Mouse (Mus musculus) kidney, postnatal 0 days (tissue): Measurements from ENCODE around the gene Smarca4. TPM values are rescaled to one million over a fixed set of nuclear protein-coding genes. Genes with fewer than 3 reads are reported as not detected.
"Not testable (repeated sequence)": the region's sequence is repeated elsewhere in the genome, so short reads cannot be mapped to it uniquely, and the experiment has no call there.

Experiments
- ATAC-seq: fragments of 200-750 bp; cut with Nextera tagmentation; replicated peaks from 2 replicates; pipeline ENCODE4 v1.8.0; 2017; ENCODE audit warnings: low read depth, moderate number of reproducible peaks, moderate TSS enrichment, moderate library complexity; ENCODE audit not compliant: low FRiP score
- DNase-seq: peaks from one replicate; pipeline ENCODE4 v3.0.0-alpha.2; 2016; ENCODE audit warnings: low spot score
- H3K27ac ChIP-seq: fragments of 300-500 bp; sonication (generic); 2 replicates; pipeline ENCODE4 v1.5.1; 2014; ENCODE audit warnings: mild to moderate bottlenecking
- H3K27me3 ChIP-seq: fragments of 300-500 bp; sonication (generic); 2 replicates; pipeline ENCODE4 v1.6.1; 2014; ENCODE audit warnings: low read length, mixed read lengths; ENCODE audit not compliant: insufficient read depth
- H3K36me3 ChIP-seq: fragments of 300-500 bp; sonication (generic); 2 replicates; pipeline ENCODE4 v1.6.1; 2014; ENCODE audit warnings: low read length, mixed read lengths; ENCODE audit not compliant: insufficient read depth
- H3K4me1 ChIP-seq: fragments of 300-500 bp; sonication (generic); replicated peaks from 2 replicates; pipeline ENCODE4 v1.6.1; 2014; ENCODE audit warnings: antibody characterized with exemption, low read length, mixed read lengths; ENCODE audit not compliant: insufficient read depth
- H3K4me2 ChIP-seq: fragments of 300-500 bp; sonication (generic); 2 replicates; pipeline ENCODE4 v1.6.1; 2014; ENCODE audit warnings: mild to moderate bottlenecking, low read length, moderate library complexity, mixed read lengths
- H3K4me3 ChIP-seq: fragments of 300-500 bp; sonication (generic); replicated peaks from 2 replicates; pipeline ENCODE4 v1.5.1; 2014; ENCODE audit warnings: low read depth, low read length
- H3K9ac ChIP-seq: fragments of 300-500 bp; sonication (generic); 2 replicates; pipeline ENCODE4 v1.6.1; 2014; ENCODE audit warnings: low read depth, low read length
- H3K9me3 ChIP-seq: fragments of 300-500 bp; sonication (generic); replicated peaks from 2 replicates; pipeline ENCODE4 v1.6.1; 2016; ENCODE audit warnings: low read length, inconsistent platforms, mixed read lengths
- CTCF ChIP-seq: IDR thresholded peaks from 2 replicates; pipeline ENCODE4 v1.5.1; 2016; ENCODE audit warnings: antibody characterized with exemption, low read depth, mild to moderate bottlenecking, moderate library complexity
- WGBS: fragments of 180-500 bp; shearing (Covaris S2); extraction: QIAGEN DNeasy Blood & Tissue Kit; methylation state at CpG from one replicate; pipeline ENCODE4 v1.1.7; 2014; 5-methylcytosine and 5-hydroxymethylcytosine counted together
- polyA plus RNA-seq: library from polyadenylated mRNA; unstranded; fragments of >200 nt; fragmentation: Nextera tagmentation; extraction: Ambion mirVana; gene quantifications from 2 replicates; pipeline ENCODE4 v1.2.1, GENCODE M21; 2015

Smarca4 gene
- polyA plus RNA-seq, 1 experiment from 2014 or later: 41.7 TPM

GRCm38 (mm10) chr9:21699280-21699679 lies 83.3 kb downstream of the Smarca4 start:
- not testable (repeated sequence) for H3K9me3 ChIP-seq, H3K4me2 ChIP-seq, H3K4me3 ChIP-seq, H3K4me1 ChIP-seq, ATAC-seq, H3K9ac ChIP-seq, H3K27me3 ChIP-seq, H3K27ac ChIP-seq
- peak; percentile 31 for DNase-seq
- H3K36me3 ChIP-seq: peaks cover 57% of the 10 kb centered on the region
- 91% methylated on average over 6 of the region's 6 CpGs for WGBS
- TF ChIP-seq CTCF: peak; percentile 45

GRCm38 (mm10) chr9:21701091-21701490 lies 85.1 kb downstream of the Smarca4 start:
- no peaks in the 10 kb centered on the region for H3K9me3 ChIP-seq
- no peak overlapping the region for H3K27ac ChIP-seq
- no peak overlapping the region for H3K9ac ChIP-seq
- peaks cover 64% of the 10 kb centered on the region for H3K36me3 ChIP-seq
- TF ChIP-seq CTCF: no peak
- ATAC-seq (no peak), DNase-seq (no peak)
- 94% methylated on average over 14 of the region's 14 CpGs for WGBS
- H3K27me3 ChIP-seq: no peaks in the 10 kb centered on the region
- no peak overlapping the region for H3K4me2 ChIP-seq
- no peak overlapping the region for H3K4me3 ChIP-seq
- H3K4me1 ChIP-seq: no peaks in the 10 kb centered on the region

- Histone ChIP-seq H3K27me3 (no peaks in the 10 kb centered on the region), H3K9me3 (no peaks in the 10 kb centered on the region), H3K36me3 (peaks cover 58% of the 10 kb centered on the region), H3K27ac (no peak overlapping the region), H3K4me1 (no peaks in the 10 kb centered on the region), H3K4me3 (no peak overlapping the region), H3K4me2 (no peak overlapping the region), H3K9ac (no peak overlapping the region)
- ATAC-seq (no peak), DNase-seq (no peak)
- no peak for TF ChIP-seq CTCF
- WGBS: 93% methylated on average over 7 of the region's 7 CpGs
These were observed 87.5 kb downstream of the Smarca4 start for GRCm38 (mm10) chr9:21703494-21703893.

- no peak for TF ChIP-seq CTCF
- Histone ChIP-seq H3K4me2 (no peak overlapping the region), H3K27me3 (no peaks in the 10 kb centered on the region), H3K27ac (no peak overlapping the region), H3K4me1 (no peaks in the 10 kb centered on the region), H3K4me3 (no peak overlapping the region), H3K9me3 (no peaks in the 10 kb centered on the region), H3K36me3 (peaks cover 44% of the 10 kb centered on the region), H3K9ac (no peak overlapping the region)
- WGBS: 82% methylated on average over 4 of the region's 4 CpGs
- ATAC-seq (no peak), DNase-seq (no peak)
These were observed 90.1 kb downstream of the Smarca4 start for GRCm38 (mm10) chr9:21706085-21706484.

GRCm38 (mm10) chr9:21706586-21707265 lies 90.8 kb downstream of the Smarca4 start:
- no peak overlapping the region for H3K27ac ChIP-seq
- H3K4me1 ChIP-seq: no peaks in the 10 kb centered on the region
- DNase-seq (no peak), ATAC-seq (peak; percentile 52; the same call in 1 of the 2 replicates)
- no peaks in the 10 kb centered on the region for H3K9me3 ChIP-seq
- no peak for TF ChIP-seq CTCF
- no peak overlapping the region for H3K4me2 ChIP-seq
- H3K4me3 ChIP-seq: no peak overlapping the region
- H3K27me3 ChIP-seq: no peaks in the 10 kb centered on the region
- H3K9ac ChIP-seq: no peak overlapping the region
- H3K36me3 ChIP-seq: peaks cover 38% of the 10 kb centered on the region
- 86% methylated on average over 8 of the region's 8 CpGs for WGBS

- DNase-seq: no peak
- 88% methylated on average over 3 of the region's 3 CpGs for WGBS
These were observed 93.4 kb downstream of the Smarca4 start for GRCm38 (mm10) chr9:21709340-21709739.

GRCm38 (mm10) chr9:21715298-21715697 lies 99.3 kb downstream of the Smarca4 start:
- Histone ChIP-seq H3K4me1 (no peaks in the 10 kb centered on the region), H3K27me3 (no peaks in the 10 kb centered on the region), H3K9me3 (no peaks in the 10 kb centered on the region), H3K27ac (no peak overlapping the region), H3K36me3 (no peaks in the 10 kb centered on the region), H3K4me3 (no peak overlapping the region), H3K9ac (no peak overlapping the region), H3K4me2 (no peak overlapping the region)
- TF ChIP-seq CTCF: no peak
- no peak for DNase-seq
- WGBS: 58% methylated on average over 4 of the region's 4 CpGs
- no peak for ATAC-seq

More at GRCm38 (mm10) chr9:21709340-21709739, 93.4 kb downstream of the Smarca4 start:
- Histone ChIP-seq H3K9me3 (no peaks in the 10 kb centered on the region), H3K4me3 (no peak overlapping the region), H3K27me3 (no peaks in the 10 kb centered on the region), H3K9ac (no peak overlapping the region), H3K27ac (no peak overlapping the region), H3K4me1 (no peaks in the 10 kb centered on the region), H3K36me3 (peaks cover 14% of the 10 kb centered on the region; the same call in 1 of the 2 replicates), H3K4me2 (no peak overlapping the region)
- no peak for ATAC-seq
- TF ChIP-seq CTCF: no peak
